Mouse (Mus musculus) bone marrow macrophage, adult 2 months (primary cell): Measurements from ENCODE around the gene Mex3a.

Source experiments
- CTCF ChIP-seq: IDR thresholded peaks from 2 replicates; pipeline ENCODE4 v1.5.1; 2012; ENCODE audit warnings: low read depth, mild to moderate bottlenecking, low read length, moderate library complexity
- POLR2A ChIP-seq: IDR thresholded peaks from 2 replicates; pipeline ENCODE4 v1.6.1; 2012; ENCODE audit warnings: mild to moderate bottlenecking, low read depth, low read length, borderline replicate concordance

DNA sequence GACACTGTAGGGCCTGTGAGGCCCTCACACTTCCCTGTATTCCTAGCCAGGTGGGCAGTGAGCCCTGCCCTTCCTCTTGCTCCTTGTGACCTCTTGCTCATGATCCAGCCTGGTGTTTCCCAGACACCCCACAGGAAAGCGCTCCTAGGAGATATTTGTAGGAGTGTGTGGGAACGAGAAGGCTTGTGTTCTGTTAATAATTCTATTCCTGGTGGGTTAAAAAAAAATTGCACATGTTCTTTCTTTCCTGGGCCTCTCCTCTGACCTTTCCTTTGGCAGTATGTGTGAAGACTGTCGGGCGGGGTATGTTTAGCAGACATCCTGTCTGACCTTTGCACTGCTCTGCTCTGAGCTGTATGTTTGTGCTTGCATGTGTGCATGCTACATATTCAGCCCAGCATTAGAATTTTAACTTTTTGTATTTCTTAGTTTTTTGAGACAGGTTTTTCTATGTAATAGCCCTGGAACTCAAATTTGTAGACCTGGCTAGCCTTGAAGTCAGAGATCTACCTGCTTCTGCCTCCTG, 34.4 kb downstream of the Mex3a start:
- no peak for TF ChIP-seq CTCF
- no peak for TF ChIP-seq POLR2A
